Mouse (Mus musculus) megakaryocyte, embryonic 14.5 days (primary cell): ENCODE results near the gene Mpdz. TPM values are rescaled to one million over a fixed set of nuclear protein-coding genes. Genes with fewer than 3 reads are reported as not detected.

Experiments used
- H3K27me3 ChIP-seq: replicated peaks from 2 replicates; pipeline ENCODE3; 2012; ENCODE audit warnings: inconsistent platforms
- H3K36me3 ChIP-seq: replicated peaks from 2 replicates; pipeline ENCODE3; 2012; ENCODE audit warnings: low read length, inconsistent platforms, mixed read lengths
- H3K4me1 ChIP-seq: 2 replicates; pipeline ENCODE4 v1.6.1; 2012; ENCODE audit warnings: inconsistent platforms
- H3K4me3 ChIP-seq: replicated peaks from 2 replicates; pipeline ENCODE3; 2012; ENCODE audit warnings: moderate library complexity, mild to moderate bottlenecking, inconsistent platforms
- H3K9me3 ChIP-seq: 2 replicates; pipeline ENCODE4 v1.6.1; 2012; ENCODE audit warnings: inconsistent platforms
- FLI1 ChIP-seq: IDR thresholded peaks from 2 replicates; pipeline ENCODE4 v1.6.1; 2012; ENCODE audit warnings: low read length, inconsistent platforms, mixed read lengths
- GATA1 ChIP-seq: IDR thresholded peaks from 3 replicates; pipeline ENCODE4 v1.6.1; 2012; ENCODE audit warnings: mixed read lengths, low read length, inconsistent platforms, borderline replicate concordance
- polyA plus RNA-seq: library from polyadenylated mRNA; stranded (reverse); fragments of >175 nt; gene quantifications from 2 replicates; pipeline ENCODE4 v1.2.3, GENCODE M21; 2012; ENCODE audit warnings: low replicate concordance; ENCODE audit not compliant: insufficient read depth

The Mpdz gene
- polyA plus RNA-seq, 1 experiment = not detected

- TF ChIP-seq FLI1 = no peak
- TF ChIP-seq GATA1 = no peak
- no peaks in the 10 kb centered on the region for H3K36me3 ChIP-seq
- no peaks in the 10 kb centered on the region for H3K4me1 ChIP-seq
- no peaks in the 10 kb centered on the region for H3K27me3 ChIP-seq
- H3K4me3 ChIP-seq = no peak overlapping the region
- no peaks in the 10 kb centered on the region for H3K9me3 ChIP-seq
Observed at GRCm38 (mm10) chr4:81414684-81415323, 27.8 kb downstream of the Mpdz start.

DNA sequence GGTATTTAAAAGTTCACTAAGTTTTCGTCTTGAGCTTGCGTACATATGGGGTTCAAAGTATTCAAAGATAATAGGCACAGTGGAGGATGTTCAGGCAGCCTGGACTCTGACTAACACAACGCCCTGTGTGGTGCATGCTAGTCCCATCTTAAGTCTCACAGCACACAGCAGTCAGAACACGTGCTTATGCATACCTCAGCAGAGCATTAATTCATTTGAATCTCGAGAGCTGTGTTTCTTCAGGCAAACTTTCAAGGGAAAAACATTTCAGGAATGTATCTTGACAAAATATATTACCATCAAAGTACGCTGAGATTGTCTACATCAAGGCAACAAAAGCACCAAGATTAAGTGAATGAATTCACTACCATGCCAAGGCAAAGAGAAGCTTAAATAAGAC, 45.7 kb downstream of the Mpdz start:
- no peak for TF ChIP-seq GATA1
- no peak for TF ChIP-seq FLI1
- H3K4me1 ChIP-seq = no peaks in the 10 kb centered on the region
- peaks cover 11% of the 10 kb centered on the region for H3K9me3 ChIP-seq
- peak overlapping the region; percentile 67 for H3K4me3 ChIP-seq
- no peaks in the 10 kb centered on the region for H3K27me3 ChIP-seq
- H3K36me3 ChIP-seq = no peaks in the 10 kb centered on the region

DNA sequence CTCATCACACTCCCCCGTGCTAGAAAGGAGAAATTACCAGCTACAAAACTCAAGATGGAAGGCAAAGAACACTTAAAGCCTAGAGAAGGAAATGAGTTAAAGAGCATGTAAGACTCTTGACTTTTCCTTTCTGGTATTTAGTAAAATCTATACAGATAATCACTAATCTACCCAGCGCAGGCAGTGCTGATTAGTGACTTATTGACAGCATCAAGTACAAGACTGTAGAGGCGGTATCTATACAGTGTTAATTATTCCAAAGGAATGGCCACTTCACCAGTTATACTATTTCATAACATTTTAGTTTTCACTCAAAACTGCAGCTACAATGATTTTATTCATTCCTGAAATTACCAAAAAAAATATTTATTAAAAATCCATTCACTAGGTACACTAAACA, 49.7 kb downstream of the Mpdz start:
- TF ChIP-seq FLI1 = no peak
- TF ChIP-seq GATA1 = no peak
- Histone ChIP-seq H3K4me3 (no peak overlapping the region), H3K4me1 (no peaks in the 10 kb centered on the region), H3K27me3 (no peaks in the 10 kb centered on the region), H3K36me3 (no peaks in the 10 kb centered on the region), H3K9me3 (peaks cover 7% of the 10 kb centered on the region)

DNA sequence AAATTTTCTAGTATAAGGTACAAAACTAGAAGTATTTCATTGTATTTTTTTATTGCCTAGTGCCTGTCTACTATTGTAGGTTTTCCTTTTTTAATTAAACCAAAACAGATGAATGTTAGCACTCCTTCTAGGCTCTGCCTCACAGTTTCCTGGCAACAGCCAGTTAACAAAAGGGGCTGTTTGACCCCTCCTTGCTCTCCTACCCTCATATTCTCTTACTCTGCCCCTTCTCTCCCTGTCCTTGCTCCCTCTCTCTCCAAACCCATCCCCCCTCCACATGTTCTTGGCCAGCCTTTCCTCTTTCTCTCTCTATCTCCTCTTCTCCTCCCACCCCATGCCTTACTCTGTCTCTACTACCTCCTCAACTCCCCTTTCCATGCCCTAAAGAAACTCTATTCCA, 53.4 kb downstream of the Mpdz start:
- TF ChIP-seq GATA1 (no peak), FLI1 (no peak)

DNA sequence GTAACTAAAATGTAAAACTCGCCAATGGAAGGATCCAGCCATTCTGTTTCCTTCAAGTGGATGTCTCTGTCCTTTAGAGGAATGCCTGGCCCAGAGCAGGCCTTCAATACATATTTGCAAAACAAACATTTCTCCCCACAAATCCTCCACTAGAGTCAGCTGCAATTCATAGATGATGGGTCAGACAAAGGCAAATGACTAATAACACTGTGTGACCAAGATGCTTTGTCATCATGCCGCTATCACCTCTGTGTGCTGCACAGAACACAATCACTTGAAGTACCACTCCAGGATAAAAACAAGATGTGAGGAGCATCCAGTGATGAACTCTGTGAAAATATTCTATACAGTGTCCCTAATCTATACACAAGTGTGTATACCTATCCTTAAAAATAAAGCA, 55.0 kb downstream of the Mpdz start:
- H3K36me3 ChIP-seq = no peaks in the 10 kb centered on the region
- no peaks in the 10 kb centered on the region for H3K27me3 ChIP-seq
- no peaks in the 10 kb centered on the region; the same call in 1 of the 2 replicates for H3K4me1 ChIP-seq
- H3K4me3 ChIP-seq = no peak overlapping the region
- no peak for TF ChIP-seq GATA1
- no peak for TF ChIP-seq FLI1
- no peaks in the 10 kb centered on the region for H3K9me3 ChIP-seq

More for the DNA sequence above, 53.4 kb downstream of the Mpdz start:
- H3K4me3 ChIP-seq = no peak overlapping the region
- no peaks in the 10 kb centered on the region for H3K9me3 ChIP-seq
- H3K27me3 ChIP-seq = no peaks in the 10 kb centered on the region
- H3K36me3 ChIP-seq = no peaks in the 10 kb centered on the region
- H3K4me1 ChIP-seq = no peaks in the 10 kb centered on the region; the same call in 1 of the 2 replicates

DNA sequence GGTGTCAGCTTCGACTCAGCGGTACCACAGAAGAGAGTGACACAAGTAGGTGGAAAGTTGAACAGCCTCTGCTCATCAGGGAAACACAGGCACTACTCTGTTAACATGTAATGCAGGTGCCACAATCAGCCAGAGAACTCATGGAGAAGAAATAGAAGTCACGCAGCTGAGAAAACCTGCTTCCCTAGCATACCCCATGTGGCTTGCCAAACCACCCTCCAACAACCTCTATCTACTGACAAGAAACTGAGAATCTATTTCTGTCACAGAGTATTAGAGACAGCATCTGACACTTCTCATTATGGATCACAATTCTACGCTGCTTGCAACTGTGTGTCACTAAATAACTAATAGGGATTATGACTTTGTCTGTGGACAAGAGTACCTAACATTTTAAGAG, 70.3 kb downstream of the Mpdz start:
- H3K36me3 ChIP-seq = no peaks in the 10 kb centered on the region
- H3K4me3 ChIP-seq = no peak overlapping the region
- H3K27me3 ChIP-seq = no peaks in the 10 kb centered on the region
- no peaks in the 10 kb centered on the region for H3K4me1 ChIP-seq
- no peaks in the 10 kb centered on the region for H3K9me3 ChIP-seq
- TF ChIP-seq FLI1 = no peak
- TF ChIP-seq GATA1 = no peak

DNA sequence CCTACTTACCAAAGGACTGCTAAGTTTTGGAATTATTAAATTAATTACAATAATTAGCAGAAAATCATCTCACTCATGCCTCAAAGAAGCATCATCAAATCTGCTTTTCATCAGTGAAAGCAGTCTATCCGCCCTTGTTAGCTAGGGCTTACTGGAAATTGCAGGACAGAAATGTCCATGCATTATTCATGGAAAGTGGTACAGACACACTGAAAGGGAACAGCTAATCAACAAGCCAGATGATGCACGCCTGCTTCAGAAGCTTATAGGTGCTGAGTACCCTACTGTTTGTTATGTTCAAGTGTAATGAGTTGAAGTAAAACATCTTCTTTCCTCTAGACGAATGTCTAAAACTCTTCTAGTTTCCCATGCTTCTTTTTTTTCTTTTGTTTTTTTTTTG, 91.2 kb downstream of the Mpdz start:
- Histone ChIP-seq H3K4me1 (no peaks in the 10 kb centered on the region), H3K27me3 (no peaks in the 10 kb centered on the region), H3K4me3 (no peak overlapping the region), H3K36me3 (no peaks in the 10 kb centered on the region), H3K9me3 (no peaks in the 10 kb centered on the region)
- TF ChIP-seq GATA1 (no peak), FLI1 (no peak)

DNA sequence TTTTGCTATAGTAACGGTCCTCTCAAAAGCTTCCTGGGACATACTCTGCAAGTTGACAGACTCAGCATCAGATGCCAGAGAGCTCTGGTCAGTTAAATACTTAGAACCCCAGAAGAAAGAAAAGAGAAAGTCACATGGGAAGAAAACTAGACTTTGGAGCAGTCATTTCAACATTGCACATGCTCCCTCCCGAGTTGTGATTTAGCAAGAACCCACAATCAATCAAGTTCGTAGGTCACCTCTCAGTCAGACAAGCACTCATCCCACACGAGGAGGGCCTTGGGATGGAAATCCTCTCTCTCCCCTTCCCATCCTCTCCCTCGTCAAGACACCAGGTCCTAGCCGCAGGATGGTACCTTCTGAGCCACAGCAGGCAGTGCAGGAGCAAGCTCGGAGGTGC, 94.0 kb downstream of the Mpdz start:
- H3K36me3 ChIP-seq = no peaks in the 10 kb centered on the region
- peak overlapping the region; percentile 14 for H3K4me3 ChIP-seq
- no peak for TF ChIP-seq FLI1
- TF ChIP-seq GATA1 = no peak
- H3K27me3 ChIP-seq = no peaks in the 10 kb centered on the region
- H3K4me1 ChIP-seq = no peaks in the 10 kb centered on the region
- H3K9me3 ChIP-seq = no peaks in the 10 kb centered on the region

DNA sequence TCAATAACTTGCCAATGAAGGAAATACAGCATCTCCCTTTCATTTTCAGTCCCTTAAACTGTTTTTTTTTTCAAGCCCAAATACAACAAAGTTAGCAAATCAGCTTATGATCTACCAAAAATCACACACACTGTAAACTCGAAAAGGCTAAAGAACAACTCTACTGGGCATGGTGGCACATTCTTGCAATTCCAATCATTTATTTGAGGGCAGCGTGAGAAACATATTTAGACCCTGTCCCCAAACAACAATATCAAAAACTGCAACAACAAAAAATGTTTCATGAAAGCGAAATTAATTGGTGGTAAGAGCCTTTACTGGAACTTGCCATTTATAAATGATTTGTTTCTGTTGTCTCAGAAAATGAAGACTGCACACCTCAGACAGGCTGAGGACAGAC, 97.5 kb downstream of the Mpdz start:
- Histone ChIP-seq H3K4me3 (no peak overlapping the region), H3K4me1 (no peaks in the 10 kb centered on the region), H3K27me3 (no peaks in the 10 kb centered on the region), H3K36me3 (no peaks in the 10 kb centered on the region), H3K9me3 (no peaks in the 10 kb centered on the region)
- TF ChIP-seq GATA1 (no peak), FLI1 (no peak)

DNA sequence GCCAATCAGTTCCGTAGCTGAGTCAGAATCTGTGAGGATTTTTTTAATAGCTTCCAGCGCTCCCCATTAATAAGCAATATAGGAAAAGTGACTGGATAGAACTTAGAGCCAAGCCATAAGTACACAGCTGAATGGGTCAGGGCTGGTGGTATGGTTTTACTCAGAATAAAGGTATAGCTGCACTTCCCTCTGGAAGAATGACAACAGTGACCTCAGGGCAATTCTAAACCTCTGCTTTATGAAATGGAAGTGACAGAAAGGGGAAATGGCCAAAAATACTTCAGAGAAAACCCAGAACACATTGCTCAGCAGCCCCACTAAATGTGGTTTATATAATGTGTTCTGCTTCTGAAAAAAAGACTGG, 109.0 kb downstream of the Mpdz start:
- H3K4me1 ChIP-seq = no peaks in the 10 kb centered on the region
- no peak for TF ChIP-seq GATA1
- H3K9me3 ChIP-seq = no peaks in the 10 kb centered on the region

DNA sequence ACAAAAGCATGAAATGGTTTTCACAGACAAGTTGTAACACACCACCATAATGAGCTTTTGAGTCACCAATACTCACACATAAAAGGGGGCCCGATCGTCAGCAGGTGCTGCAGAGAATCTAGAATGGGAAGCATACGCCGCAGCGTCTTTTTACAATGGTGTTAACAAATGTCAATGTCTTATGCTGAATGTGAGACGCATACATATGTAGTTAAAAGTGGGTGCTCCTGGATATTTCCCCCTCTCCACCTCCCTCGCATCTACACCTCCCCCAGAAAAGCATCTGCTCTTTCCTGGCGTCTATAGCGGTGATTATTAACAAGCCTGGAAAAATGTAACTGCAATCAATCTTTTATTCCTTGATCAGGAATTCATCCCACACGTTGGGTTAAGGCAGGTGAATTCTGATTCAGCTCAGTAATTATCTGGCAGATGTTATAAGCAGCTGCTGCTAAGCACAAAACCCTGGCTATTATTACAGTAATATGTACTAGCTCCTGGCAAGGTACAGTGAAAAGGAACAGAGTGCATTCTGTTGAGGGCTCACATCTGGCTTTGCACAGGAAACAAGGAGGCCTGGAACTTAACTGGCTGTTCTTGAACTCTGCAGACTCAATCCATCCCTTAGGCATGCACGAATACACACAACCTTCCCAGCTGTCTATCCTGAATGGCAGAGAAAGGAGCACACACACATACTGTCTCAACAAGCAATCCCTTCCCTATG, 109.6 kb downstream of the Mpdz start:
- Histone ChIP-seq H3K36me3 (no peaks in the 10 kb centered on the region), H3K4me3 (no peak overlapping the region), H3K27me3 (no peaks in the 10 kb centered on the region), H3K9me3 (no peaks in the 10 kb centered on the region), H3K4me1 (no peaks in the 10 kb centered on the region)
- TF ChIP-seq GATA1 (no peak), FLI1 (no peak)

More for the DNA sequence above, 109.0 kb downstream of the Mpdz start:
- no peaks in the 10 kb centered on the region for H3K36me3 ChIP-seq
- no peak overlapping the region for H3K4me3 ChIP-seq
- H3K27me3 ChIP-seq = no peaks in the 10 kb centered on the region
